Mouse (Mus musculus) right cerebral cortex, postnatal 10 days (tissue): ENCODE data around the gene Frmd5.
"Not testable (repeated sequence)": the region's sequence is repeated elsewhere in the genome, so short reads cannot be mapped to it uniquely, and the experiment has no call there.

ENCODE experiments used
- DNase-seq, 2 experiments: peaks; one replicate each; pipeline ENCODE4 v3.0.0; 2021; ENCODE audit warnings: low spot score in 2 of 2

The Frmd5 gene

DNA sequence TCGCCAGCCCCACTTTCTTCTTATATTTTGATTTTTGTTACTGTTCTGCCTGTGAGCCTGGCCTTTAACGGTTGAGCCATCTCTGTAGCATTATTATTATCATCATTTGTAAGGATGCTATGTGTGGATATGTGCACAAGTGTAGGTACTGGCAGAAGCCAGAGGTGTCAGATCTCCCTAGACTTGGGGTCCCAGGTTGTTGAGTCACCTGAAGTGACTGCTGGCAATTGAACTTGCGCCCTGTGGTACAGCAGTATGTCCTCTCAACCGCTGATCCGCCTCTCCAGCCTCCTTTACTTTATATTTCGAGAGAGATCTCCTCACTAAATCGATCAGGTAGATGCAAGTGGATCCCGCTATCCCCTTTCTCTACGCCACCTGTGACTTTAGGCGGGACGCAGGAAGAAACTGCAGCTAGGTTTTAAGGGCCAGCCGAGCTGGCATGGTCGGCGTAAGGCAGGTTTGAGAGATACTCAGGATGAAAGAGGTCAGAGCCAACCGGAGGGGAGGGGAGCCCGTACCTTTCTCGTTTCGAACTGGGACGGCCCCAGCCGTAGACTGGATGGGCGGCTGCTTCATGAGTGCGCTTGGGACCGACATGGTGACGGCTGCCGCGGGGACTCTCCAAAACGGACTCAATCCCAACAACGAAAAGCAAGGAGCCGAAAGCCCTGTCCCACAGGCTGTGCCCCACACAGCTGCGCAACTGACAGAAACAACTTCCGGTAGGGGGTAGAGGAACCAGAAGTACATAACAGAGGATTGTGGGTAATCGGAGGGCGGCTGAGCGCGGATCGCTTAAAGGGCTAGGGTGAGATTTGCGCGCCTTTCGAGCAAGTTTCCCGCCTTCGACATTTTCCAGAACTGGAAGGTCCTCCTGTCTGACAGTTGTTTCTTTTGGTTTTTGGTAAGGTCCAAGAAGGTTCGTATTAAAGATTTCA, 300.7 kb downstream of the Frmd5 start, which contains the start of the genes Mfap1a and Wdr76:
Gene Mfap1a (minus strand): TSS at position 724 of the 941 bp plus-strand sequence.
Gene Wdr76 (plus strand): TSS at position 782 of the 941 bp plus-strand sequence.
- peak; percentile 89 to 90 for DNase-seq

DNA sequence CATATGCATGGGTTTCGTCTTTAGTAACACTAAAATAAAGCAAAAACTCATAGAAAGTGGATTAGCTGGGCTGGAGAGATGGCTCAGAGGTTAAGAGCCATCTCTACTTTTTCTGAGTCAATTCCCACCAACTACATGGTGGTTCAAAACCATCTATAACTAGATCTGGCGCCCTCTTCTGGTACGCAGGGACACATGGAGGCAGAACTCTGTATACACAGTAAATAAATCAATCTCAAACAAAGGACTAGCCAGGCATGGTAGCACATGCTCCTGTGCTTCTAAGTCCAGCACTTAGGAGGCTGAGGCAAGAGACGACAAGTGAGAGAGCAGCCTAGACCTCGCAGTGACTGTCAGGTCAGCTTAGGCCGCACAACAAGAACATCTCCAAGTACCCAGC, 305.3 kb downstream of the Frmd5 start:
- DNase-seq = not testable (repeated sequence)
